Mouse (Mus musculus) cortical plate, adult 2 months (tissue): ENCODE results near the gene Rcn1. TPM values are rescaled to one million over a fixed set of nuclear protein-coding genes. Genes with fewer than 3 reads are reported as not detected.

ENCODE experiments used
- H3K27ac ChIP-seq: fragments of 200-500 bp; 2 replicates; pipeline ENCODE4 v1.5.1; 2012; ENCODE audit warnings: low read length, control low read depth, inconsistent platforms; ENCODE audit not compliant: insufficient read depth
- H3K4me1 ChIP-seq: fragments of 200-500 bp; 2 replicates; pipeline ENCODE4 v1.6.1; 2011; ENCODE audit warnings: low read length; ENCODE audit not compliant: control insufficient read depth, insufficient read depth
- H3K4me3 ChIP-seq: fragments of 200-500 bp; 2 replicates; pipeline ENCODE4 v1.5.1; 2011; ENCODE audit warnings: mild to moderate bottlenecking, low read length, control low read depth; ENCODE audit not compliant: insufficient read depth
- CTCF ChIP-seq: fragments of 200-500 bp; IDR thresholded peaks from 2 replicates; pipeline ENCODE4 v1.5.1; 2011; ENCODE audit warnings: mild to moderate bottlenecking, control low read depth, low read length; ENCODE audit not compliant: insufficient read depth; ENCODE audit errors: extremely low read depth
- POLR2A ChIP-seq: fragments of 200-500 bp; IDR thresholded peaks from 2 replicates; pipeline ENCODE4 v1.6.1; 2011; ENCODE audit warnings: mild to moderate bottlenecking, low read length, control low read depth; ENCODE audit not compliant: insufficient read depth; ENCODE audit errors: extremely low read depth
- polyA plus RNA-seq: library from polyadenylated mRNA; depleted of rRNA; stranded (reverse); fragments of >200 nt; gene quantifications from 2 replicates; pipeline ENCODE4 v1.2.3, GENCODE M21; 2012

The Rcn1 gene
- polyA plus RNA-seq, 1 experiment, result 15.8 TPM

GRCm38 (mm10) chr2:105418629-105419227, 19.6 kb upstream of the Rcn1 start:
- Histone ChIP-seq H3K27ac (no peak overlapping the region), H3K4me3 (no peak overlapping the region), H3K4me1 (peaks cover 1% of the 10 kb centered on the region; the same call in 1 of the 2 replicates)
- TF ChIP-seq POLR2A (no peak), CTCF (no peak)

GRCm38 (mm10) chr2:105417663-105418062, 18.5 kb upstream of the Rcn1 start:
- no peak for TF ChIP-seq POLR2A
- no peak for TF ChIP-seq CTCF
- H3K4me1 ChIP-seq, result peaks cover 1% of the 10 kb centered on the region; the same call in 1 of the 2 replicates

DNA sequence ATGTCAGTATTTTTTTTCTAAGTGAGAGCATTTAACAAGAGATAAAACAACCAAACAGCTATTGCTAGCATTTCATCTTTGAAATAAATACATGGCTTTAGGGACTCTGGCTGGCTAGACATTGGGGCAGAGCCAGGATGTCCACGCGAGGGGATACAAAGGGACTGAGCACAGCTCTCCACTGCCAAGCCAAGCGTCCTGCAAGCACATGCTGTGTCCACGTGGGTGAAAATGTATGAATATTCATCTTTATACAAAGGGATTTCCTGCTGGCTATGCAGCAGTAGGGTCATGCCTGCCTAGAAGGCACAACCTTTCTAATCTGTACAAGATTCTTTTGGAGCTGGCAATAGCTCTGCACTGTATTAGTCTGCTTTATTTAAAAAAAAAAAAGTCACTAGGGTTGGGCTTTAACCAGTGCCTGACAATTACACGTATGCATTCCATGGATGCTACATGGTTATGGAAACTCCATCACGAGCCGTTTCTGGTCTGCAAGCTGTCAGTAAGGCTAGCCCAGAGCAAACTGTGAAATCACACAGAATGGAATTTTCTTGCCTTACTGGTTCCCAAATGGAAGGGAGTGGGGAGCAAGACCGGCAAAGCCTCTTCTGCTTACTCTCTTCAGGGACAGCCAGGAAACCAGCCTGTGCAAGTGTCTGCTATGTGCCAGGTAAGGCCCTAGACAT, 17.7 kb upstream of the Rcn1 start:
- H3K27ac ChIP-seq, result no peak overlapping the region
- TF ChIP-seq POLR2A (no peak), CTCF (no peak)
- H3K4me3 ChIP-seq, result no peak overlapping the region

More at GRCm38 (mm10) chr2:105417663-105418062, 18.5 kb upstream of the Rcn1 start:
- no peak overlapping the region for H3K27ac ChIP-seq
- H3K4me3 ChIP-seq, result no peak overlapping the region

GRCm38 (mm10) chr2:105416046-105416659, 17.0 kb upstream of the Rcn1 start:
- Histone ChIP-seq H3K27ac (no peak overlapping the region), H3K4me1 (peaks cover 1% of the 10 kb centered on the region; the same call in 1 of the 2 replicates), H3K4me3 (no peak overlapping the region)
- TF ChIP-seq POLR2A, result no peak
- TF ChIP-seq CTCF, result no peak

More for the DNA sequence above, 17.7 kb upstream of the Rcn1 start:
- peaks cover 1% of the 10 kb centered on the region; the same call in 1 of the 2 replicates for H3K4me1 ChIP-seq

GRCm38 (mm10) chr2:105414309-105414708, 15.2 kb upstream of the Rcn1 start:
- H3K4me3 ChIP-seq, result no peak overlapping the region
- TF ChIP-seq CTCF (no peak), POLR2A (no peak)
- H3K4me1 ChIP-seq, result peaks cover 1% of the 10 kb centered on the region; the same call in 1 of the 2 replicates
- H3K27ac ChIP-seq, result no peak overlapping the region

GRCm38 (mm10) chr2:105409253-105409652, 10.1 kb upstream of the Rcn1 start:
- TF ChIP-seq CTCF (no peak), POLR2A (no peak)
- Histone ChIP-seq H3K4me3 (no peak overlapping the region), H3K4me1 (0 out of 2 replicates have a peak, but pooled peaks cover 1% of the 10 kb centered on the region), H3K27ac (no peak overlapping the region)

GRCm38 (mm10) chr2:105408511-105408910, 9.4 kb upstream of the Rcn1 start:
- TF ChIP-seq CTCF (no peak), POLR2A (no peak)
- Histone ChIP-seq H3K27ac (no peak overlapping the region), H3K4me1 (0 out of 2 replicates have a peak, but pooled peaks cover 1% of the 10 kb centered on the region), H3K4me3 (no peak overlapping the region)

GRCm38 (mm10) chr2:105402180-105402579, 3.1 kb upstream of the Rcn1 start:
- TF ChIP-seq CTCF (no peak), POLR2A (no peak)
- H3K27ac ChIP-seq, result no peak overlapping the region
- H3K4me3 ChIP-seq, result no peak overlapping the region
- H3K4me1 ChIP-seq, result no peaks in the 10 kb centered on the region

DNA sequence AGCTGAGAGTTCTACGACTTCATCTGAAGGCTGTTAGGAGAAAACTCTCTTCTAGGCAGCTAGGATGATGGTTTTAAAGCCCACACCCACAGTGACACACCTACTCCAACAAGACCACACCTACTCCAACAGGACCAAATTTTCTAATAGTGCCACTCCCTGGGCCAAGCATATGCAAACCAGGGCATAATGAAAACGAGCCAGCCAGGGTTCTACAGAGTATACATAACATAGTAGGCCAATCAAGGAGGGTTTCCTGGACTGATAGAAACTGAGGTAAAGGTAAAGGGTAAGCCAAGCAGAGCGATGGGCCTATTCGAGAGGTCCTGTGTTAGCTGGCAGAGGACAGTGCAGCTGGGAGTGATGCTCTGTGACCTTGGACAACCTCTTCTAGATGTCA, 1.4 kb upstream of the Rcn1 start:
- Histone ChIP-seq H3K4me3 (no peak overlapping the region), H3K4me1 (no peaks in the 10 kb centered on the region), H3K27ac (no peak overlapping the region)
- no peak for TF ChIP-seq POLR2A
- no peak for TF ChIP-seq CTCF
